In the genomic region with DNA sequence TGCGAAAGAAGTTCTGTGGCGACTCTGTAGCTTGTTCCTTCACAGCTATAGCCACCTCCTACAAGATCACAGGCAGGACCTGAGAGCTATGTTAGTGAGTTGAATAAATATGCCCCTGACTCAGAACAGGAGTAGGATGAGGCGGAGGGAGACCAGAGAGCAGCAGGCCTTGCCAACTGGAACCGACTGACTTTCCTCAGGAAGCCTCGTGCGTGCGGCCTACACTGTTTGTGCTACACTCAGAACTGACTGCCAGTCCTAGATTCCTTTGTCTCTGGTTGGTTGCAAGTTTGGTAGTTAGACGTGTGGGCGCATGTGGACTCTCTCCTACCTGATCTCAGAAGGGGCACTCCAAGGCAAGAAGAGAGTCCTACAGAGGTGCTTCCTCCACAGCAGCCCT, we compare ENCODE assay signal across 12 mouse cellular contexts. TPM values are rescaled to one million over a fixed set of nuclear protein-coding genes. Genes with fewer than 3 reads are reported as not detected.
DNase-seq lines count a peak whose midpoint lies in the region; ATAC-seq and TF ChIP-seq lines count a peak whose summit lies in the region.
"Had no signal": no experiment of that assay in that cellular context is flagged by ENCODE, and none has a peak within 500 bp of the region (broad histone marks: within the 10 kb centered on the region; RNA-seq: fewer than 3 reads in every experiment).

No protein-coding gene starts in this region.

- no peak overlapping the region for H3K4me3 ChIP-seq in heart, embryonic 10.5 days
- no peak overlapping the region for H3K4me3 ChIP-seq in left cerebral cortex, adult 2 months
- H3K4me3 ChIP-seq in limb, embryonic 12.5 days (replicated peaks), result no peak overlapping the region
- H3K4me3 ChIP-seq: erythroblast, embryonic 14.5 days; liver, embryonic 12.5 days; midbrain, embryonic 12.5 days had no signal

- H3K36me3 ChIP-seq in heart, embryonic 10.5 days, result no peaks in the 10 kb centered on the region
- peaks cover 5% of the 10 kb centered on the region; the same call in 1 of the 2 replicates for H3K36me3 ChIP-seq in limb, embryonic 12.5 days
- H3K36me3 ChIP-seq: liver, embryonic 12.5 days; midbrain, embryonic 12.5 days had no signal

- H3K9ac ChIP-seq in limb, embryonic 12.5 days (replicated peaks), result no peak overlapping the region
- H3K9ac ChIP-seq: liver, embryonic 12.5 days; midbrain, embryonic 12.5 days had no signal

- peak overlapping the region; percentile 59 for H3K27ac ChIP-seq in heart, embryonic 10.5 days
- H3K27ac ChIP-seq in left cerebral cortex, adult 2 months, result no peak overlapping the region
- peak overlapping the region; percentile 45; the same call in 1 of the 2 replicates for H3K27ac ChIP-seq in limb, embryonic 12.5 days
- H3K27ac ChIP-seq: liver, embryonic 12.5 days; midbrain, embryonic 12.5 days had no signal

- no peak for DNase-seq in heart, embryonic 10.5 days (ENCODE audit: low spot score)
- DNase-seq in heart, postnatal 25 days (ENCODE audit: low spot score), result no peak
- peak; percentile 49 to 67 for DNase-seq in left cerebral cortex, adult 18-20 months (ENCODE audit: low spot score in 2 of 2)
- no peak for DNase-seq in left cerebral cortex, adult 2 months (ENCODE audit: extremely low spot score in 1 of 2, low spot score in 2 of 2)
- DNase-seq in Muller cell, postnatal 12 days (ENCODE audit: inconsistent ontology term), result peak; percentile 15
- DNase-seq in embryo, embryonic 9.5 days (ENCODE audit: extremely low spot score), result no peak
- no peak for DNase-seq in gastrocnemius, adult 8-10 months (ENCODE audit: low spot score in 2 of 2)
- DNase-seq: heart, postnatal 14 days had no signal

- no peak for TF ChIP-seq CTCF in left cerebral cortex, adult 2 months (IDR thresholded peaks at IDR 0.05)

- no peaks in the 10 kb centered on the region for H3K27me3 ChIP-seq in heart, embryonic 10.5 days (ENCODE audit: insufficient read depth, poor library complexity, severe bottlenecking)
- no peaks in the 10 kb centered on the region for H3K27me3 ChIP-seq in limb, embryonic 12.5 days
- H3K27me3 ChIP-seq: liver, embryonic 12.5 days; midbrain, embryonic 12.5 days had no signal

- H3K4me2 ChIP-seq in limb, embryonic 12.5 days, result no peak overlapping the region
- H3K4me2 ChIP-seq: liver, embryonic 12.5 days; midbrain, embryonic 12.5 days had no signal

- 82% methylated on average over 9 of the region's 9 CpGs for WGBS in heart, embryonic 10.5 days
- 82% methylated on average over 9 of the region's 9 CpGs for WGBS in limb, embryonic 12.5 days

- intact Hi-C loops in heart, postnatal 25 days (cut with DNase I), result no loop called here
- intact Hi-C loops in left cerebral cortex, adult 2 months (cut with DNase I), result loop anchor here (1.0 to 5.0 kb wide), 2 partner anchors 48 to 101 kb away; partner anchors contain the start of gene Auh

- peaks cover 48% of the 10 kb centered on the region for H3K4me1 ChIP-seq in heart, embryonic 10.5 days
- peaks cover 15% of the 10 kb centered on the region; the same call in 1 of the 2 replicates for H3K4me1 ChIP-seq in limb, embryonic 12.5 days (replicated peaks)

- ATAC-seq in limb, embryonic 12.5 days (ENCODE audit: insufficient number of reproducible peaks, insufficient read depth, low FRiP score, low TSS enrichment, low read depth), result no peak
- ATAC-seq: liver, embryonic 12.5 days had no signal

- H3K9me3 ChIP-seq in heart, embryonic 10.5 days, result no peaks in the 10 kb centered on the region
- H3K9me3 ChIP-seq in limb, embryonic 12.5 days, result no peaks in the 10 kb centered on the region
- H3K9me3 ChIP-seq: liver, embryonic 12.5 days; midbrain, embryonic 12.5 days had no signal

RNA-seq across cellular contexts. Expression of gene Auh, which starts 50.2 kb away (rescaled TPM):
- 44.9 and 53.3 TPM in 2 replicates for polyA plus RNA-seq in heart, embryonic 10.5 days (2016; fragmentation: Nextera tagmentation; extraction: Ambion mirVana)
- 100 to 1,000 TPM; 114 to 131 TPM for total RNA-seq in heart, postnatal 25 days (2021)
- total RNA-seq in left cerebral cortex, adult 18-20 months (2021), result 100 to 1,000 TPM; 102 to 108 TPM
- total RNA-seq in left cerebral cortex, adult 2 months (2021), result 10 to 100 TPM; 92.3 to 99.0 TPM
- 40.8 and 41.0 TPM in 2 replicates for polyA plus RNA-seq in limb, embryonic 12.5 days (2016; fragmentation: Nextera tagmentation; extraction: Ambion mirVana)
- total RNA-seq in gastrocnemius, adult 8-10 months (2022), result 10 to 100 TPM; 75.2 to 88.9 (median 78.6) TPM

Comparison
In these comparisons a context has a peak if more than half of its experiments do, and no peak if none do; other contexts are left out.
1. DNase-seq: peak in left cerebral cortex, adult 18-20 months (2 of 2) and Muller cell, postnatal 12 days (single experiment); none in heart, embryonic 10.5 days (single experiment), heart, postnatal 25 days (single experiment), left cerebral cortex, adult 2 months (0 of 2), embryo, embryonic 9.5 days (single experiment) and gastrocnemius, adult 8-10 months (0 of 2).